Mouse (Mus musculus) embryo, embryonic 10.5 days (tissue): ENCODE data around the gene Chmp4b.

ENCODE experiments used
- DNase-seq: peaks from one replicate; pipeline ENCODE4 v3.0.0-alpha.2; 2015; ENCODE audit warnings: low spot score

The Chmp4b gene

DNA sequence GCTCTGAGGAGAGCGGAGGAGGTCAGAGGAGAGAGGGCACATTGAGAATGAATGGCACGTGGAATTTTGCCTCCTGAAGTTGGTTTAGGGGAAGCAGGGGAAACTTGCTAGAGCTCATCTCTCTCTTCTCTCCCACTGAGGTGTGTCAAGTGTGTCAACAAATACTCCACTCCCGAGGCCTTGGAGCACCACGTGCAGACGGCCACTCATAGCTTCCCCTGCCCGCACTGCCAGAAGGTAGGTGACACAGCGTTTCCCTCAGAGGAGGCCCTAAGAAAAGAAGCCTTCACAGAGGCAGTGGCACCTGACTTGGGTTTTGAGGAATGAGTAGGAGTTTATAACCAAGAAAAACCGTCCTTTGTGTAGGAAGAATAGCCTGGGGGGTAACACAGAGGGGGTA, 10.3 kb upstream of the Chmp4b start:
- no peak for DNase-seq

DNA sequence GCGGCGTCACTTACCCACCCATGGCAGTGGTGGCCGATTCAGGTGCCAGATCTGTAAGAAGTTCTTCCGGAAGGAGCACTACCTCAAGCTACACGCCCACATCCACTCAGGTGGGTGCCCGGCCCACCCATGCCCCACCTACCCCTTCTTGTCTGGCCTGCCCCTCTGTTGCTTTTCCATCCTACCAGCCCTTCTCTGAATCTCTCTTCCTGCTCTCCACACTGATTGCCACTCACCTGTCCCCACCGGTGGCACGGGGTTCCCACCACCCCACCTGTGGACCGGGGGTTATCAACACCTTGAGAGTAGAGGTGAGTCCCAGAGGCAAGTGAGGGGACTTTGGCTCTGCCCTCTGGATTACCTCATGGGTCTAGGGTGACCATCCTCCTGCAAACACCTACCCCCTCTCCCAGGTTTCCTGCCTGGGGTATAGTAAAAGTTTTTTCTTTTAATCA, 9.5 kb upstream of the Chmp4b start:
- DNase-seq, result no peak

DNA sequence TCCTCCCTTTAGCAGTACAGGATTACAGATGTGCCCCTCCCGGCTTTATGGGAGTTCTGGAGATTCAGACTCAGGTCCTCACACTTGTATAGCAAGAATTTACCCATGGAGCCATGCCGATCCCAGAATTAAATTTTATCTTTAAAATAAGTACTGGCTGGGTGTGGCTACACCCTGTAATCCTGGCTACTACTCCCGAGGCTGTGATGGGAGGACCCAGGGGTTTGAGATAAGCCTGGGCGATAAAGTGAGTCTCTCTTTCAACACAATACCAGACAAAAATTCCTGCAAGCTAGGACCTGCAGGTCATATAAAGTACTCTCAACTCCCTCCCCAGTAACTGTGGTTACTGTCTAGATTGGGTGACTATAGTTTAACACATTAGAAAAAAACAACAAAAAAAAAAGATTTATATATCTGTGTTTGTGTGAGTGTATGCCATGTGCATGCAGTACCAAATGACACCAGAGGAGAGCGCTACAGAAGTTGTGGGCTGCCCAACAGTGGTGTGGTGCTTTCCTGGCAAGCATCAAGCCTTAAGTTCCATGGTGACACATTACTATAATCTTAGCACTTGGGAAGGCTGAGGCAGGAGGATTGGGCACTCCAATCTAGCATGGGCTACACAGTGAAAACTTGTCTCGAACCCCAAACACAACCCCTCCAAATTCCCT, 8.7 kb upstream of the Chmp4b start:
- no peak for DNase-seq

DNA sequence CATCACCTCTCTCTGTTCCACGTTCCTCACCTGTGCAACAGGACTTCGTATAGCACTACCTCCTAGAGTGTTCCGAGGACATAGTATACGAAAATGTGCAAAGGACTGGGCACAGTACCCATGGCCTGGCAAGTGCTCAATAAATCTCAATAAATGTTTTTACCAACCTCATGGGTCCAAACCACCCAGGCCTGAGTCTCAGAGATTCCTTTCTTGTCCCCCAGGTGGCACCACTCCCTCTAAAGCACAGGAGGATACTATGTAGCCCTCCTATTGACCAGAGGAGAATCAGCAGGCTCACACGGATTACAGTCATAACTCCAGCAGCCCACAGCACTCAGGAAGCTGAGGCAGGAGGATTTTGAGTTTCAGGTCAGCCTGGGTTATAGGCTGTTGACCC, 4.9 kb upstream of the Chmp4b start:
- peak; percentile 21 for DNase-seq

DNA sequence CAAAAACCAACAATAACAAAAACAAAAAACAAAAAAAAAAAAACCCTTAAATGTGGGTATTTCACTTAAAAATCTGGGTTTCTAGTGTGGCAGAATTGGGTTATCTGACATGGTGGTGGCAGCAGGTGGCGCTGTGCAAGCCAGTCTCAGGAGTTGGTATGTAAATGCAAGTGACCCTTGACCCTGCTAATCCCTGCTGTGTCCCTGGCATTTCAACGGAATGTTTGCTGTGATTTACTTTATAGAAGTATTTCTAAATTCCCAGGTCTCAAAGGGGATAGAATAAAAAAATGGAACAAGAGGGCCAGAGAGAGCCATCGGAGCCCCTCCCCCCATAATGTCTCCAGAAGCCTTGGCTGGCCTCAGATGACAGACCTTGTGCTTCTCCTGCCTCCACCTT, 3.4 kb upstream of the Chmp4b start:
- peak; percentile 78 for DNase-seq

DNA sequence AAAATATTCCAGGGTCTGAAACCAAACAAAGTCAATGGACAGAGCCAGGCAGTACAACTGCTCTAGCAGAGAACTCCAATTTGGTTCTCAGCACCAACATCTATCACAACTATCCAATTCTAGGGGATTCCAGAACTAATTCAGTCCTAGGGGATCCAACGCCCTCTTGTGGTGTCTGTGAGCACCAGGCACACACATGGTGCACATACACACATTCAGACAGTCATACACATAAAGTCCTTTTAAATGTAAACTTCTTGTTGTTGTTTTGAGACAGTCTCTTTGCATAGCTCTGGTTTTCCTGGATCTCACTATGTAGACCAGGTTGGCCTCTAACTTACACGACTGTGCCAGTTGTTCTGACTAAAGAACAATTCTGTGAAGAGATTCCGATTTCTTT, 1.1 kb upstream of the Chmp4b start:
- no peak for DNase-seq

DNA sequence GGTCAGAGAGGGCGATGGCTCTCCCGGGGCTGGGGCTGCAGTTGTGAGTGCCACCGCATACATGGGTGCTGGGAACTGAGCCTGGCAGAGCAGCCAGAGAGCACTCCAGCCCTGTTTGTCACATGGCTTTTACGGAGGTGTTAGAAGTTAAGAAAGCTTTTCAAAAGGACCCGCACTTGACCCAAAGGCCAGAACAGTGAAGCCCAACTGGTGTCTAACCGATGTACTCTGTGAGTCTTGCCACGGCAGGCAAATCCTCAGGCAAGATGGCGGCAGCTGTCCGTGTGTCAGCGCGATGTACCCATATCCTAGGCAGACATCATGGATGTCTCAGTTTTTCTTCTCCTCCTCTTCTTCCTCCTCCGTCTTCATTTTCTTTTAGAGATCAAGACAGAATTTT, 3.5 kb downstream of the Chmp4b start:
- DNase-seq, result no peak

DNA sequence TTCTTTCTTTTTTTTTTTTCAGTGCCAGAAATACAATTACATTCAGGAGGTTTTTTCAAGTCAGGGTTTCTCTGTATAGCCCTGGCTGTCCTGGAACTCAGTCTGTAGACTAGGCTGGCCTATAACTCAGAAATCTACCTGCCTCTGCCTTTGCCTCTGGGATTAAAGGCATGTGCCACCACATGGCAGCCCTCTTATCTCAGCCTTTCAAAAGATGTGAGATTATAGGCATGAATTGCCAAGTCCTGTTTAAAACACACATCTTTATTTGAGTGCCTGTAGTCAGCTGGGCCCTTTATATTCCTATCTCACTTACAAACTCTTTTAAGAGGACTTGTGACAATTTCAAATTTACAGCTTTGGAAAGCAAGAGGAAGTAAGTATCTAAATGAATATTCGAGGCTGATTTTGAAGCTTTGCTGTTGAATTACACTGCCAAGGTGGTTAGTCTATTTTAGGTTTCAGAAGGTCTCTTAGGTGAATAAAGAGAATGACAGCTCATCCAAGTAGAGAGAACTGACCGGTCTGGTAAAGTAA, 4.4 kb downstream of the Chmp4b start:
- no peak for DNase-seq

DNA sequence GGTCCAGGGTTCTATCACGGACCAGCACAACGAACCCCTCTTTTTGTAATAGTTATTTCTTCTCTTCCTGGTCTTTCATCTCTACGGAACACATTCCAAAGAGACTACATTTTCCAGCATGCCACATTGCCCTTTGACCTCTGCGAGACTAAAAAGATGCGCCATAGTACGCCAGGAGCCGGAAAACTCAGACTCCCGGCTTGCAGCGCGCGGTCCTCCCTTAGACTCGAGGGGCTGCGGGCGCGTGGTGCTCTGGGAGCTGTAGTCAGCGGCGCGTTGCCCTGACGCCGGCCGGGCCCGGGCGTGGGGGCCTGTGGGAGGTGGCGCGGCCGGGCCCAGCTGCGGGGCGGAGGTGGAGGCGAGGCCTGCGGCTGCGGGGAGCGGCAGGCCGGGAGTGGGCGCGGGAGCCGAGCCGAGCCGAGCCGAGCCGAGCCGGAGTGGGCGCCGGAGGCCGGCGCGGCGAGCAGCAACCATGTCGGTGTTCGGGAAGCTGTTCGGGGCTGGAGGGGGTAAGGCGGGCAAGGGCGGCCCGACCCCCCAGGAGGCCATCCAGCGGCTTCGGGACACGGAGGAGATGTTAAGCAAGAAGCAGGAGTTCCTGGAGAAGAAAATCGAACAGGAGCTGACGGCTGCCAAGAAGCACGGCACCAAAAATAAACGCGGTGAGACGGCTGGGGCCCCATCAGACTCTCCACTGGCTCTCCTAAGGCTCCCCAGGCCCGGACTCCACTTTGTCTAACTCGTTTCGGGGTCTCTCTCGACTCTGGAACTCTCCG, 5.4 kb downstream of the Chmp4b start:
- peak; percentile 99 for DNase-seq

DNA sequence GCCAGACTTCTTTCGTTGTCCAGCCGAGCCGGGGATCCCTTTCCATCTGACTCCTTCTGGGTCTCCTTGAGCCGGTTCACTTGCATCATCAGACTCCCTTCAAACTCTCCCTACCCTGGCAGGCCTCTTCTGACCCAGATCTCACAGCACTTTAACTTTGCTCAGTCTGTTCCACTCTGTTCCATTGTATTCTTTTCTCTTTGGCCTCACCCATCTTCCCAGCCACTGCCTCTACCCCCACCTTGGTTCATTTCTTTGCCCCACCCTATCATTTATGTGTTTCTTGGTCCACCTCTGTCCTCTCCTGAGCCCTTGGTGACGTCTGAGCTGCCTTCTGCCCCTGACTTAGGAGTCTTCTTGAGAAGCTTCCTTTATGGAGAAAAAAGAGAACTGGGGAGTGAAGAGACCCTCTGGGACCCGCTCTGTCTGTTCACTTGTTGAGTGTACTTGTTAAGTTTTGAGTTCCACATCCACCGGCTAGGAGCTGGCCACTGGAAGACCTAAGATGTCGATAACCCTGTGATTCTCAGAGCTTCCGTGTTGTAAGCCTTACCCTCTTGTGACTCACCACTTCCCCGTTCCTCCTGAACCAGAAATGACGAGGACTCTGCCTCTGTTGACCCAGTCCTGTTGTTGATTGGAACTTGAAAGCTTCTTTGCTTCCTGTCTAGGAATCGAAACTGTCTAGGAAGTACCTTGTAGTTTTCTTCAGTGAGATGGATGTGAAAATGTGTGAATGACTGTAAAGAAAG, 6.2 kb downstream of the Chmp4b start:
- peak; percentile 38 for DNase-seq

DNA sequence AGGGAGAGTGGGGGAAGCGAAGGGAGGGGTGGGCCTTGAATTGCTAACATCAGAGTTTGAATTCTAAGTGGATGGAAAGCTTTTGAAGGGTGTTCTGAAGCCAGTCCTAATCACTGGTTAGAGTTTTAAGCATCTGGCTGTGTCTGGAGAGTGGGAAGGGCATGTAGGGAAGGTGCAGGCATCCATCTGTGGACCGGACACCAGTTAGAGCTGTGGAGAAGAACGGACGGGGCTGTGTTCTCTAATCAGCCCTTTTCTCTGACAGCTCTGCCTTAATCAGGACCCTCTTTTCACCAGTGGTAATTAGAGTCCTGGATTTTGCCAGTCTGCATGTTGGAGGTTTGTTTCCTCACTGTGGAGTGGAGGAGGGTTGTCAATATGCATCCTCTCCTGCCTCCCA, 7.6 kb downstream of the Chmp4b start:
- DNase-seq, result no peak

DNA sequence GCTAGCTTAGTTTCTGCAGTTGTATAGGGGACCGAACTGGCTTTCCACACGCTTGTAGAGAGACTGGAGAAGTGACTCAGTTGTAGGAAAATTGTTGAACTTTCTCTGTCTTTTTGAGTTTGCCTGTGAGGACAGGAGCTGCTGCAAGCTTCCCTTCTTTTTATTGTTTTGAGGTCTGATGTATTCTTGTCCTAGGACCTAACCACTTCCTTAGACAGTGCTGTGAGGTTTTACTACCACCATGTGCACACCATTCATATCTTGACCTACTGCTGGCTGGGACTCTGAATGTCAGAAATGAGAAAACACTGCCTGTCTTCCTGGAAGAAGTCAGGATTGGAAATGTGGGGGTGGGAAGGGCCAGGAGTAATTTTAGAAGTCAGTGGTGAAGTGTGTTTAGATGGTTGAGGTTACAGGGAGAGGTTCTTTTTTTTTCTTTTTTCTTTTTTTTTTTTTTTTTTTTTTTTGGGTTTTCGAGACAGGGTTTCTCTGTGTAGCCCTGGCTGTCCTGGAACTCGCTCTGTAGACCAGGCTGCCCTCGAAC, 8.1 kb downstream of the Chmp4b start:
- no peak for DNase-seq

DNA sequence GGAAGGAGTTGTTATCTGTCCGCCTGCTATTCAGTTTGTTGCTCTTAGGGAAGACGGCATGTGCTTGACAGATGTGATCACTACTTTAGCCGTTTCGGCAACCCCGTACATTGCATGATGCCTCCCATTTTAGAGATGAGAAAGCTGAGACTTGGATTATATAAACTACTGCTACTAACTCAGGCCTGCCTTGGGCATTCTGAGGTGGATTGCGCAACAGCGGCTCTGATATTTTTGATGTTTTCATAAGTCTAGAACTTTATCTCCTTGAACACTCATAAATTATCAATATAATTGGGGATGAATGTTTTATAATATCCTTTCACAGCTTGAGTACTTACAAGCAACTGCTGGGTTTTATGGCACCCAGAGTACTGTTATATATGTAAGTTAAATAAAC, 17.2 kb downstream of the Chmp4b start:
- DNase-seq, result no peak

DNA sequence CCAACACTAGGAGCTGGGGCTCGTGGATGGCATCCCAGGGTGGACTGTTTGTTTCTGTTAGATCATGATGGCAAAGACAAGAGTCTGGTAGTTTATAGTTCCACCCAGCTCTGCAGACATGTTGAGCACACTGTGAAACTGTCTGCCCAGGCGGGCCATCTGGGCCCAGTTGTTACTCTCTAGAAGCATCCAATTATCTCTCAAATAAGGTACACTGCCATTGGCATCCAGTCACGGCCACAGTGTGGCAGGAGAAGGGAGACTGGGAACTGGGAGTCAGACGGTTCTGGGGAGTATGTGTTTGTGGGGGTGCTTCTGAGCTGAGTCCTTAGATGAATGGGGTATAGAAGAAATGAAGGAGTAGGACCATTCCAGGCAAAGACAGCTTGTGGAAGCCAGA, 18.6 kb downstream of the Chmp4b start:
- DNase-seq, result no peak

DNA sequence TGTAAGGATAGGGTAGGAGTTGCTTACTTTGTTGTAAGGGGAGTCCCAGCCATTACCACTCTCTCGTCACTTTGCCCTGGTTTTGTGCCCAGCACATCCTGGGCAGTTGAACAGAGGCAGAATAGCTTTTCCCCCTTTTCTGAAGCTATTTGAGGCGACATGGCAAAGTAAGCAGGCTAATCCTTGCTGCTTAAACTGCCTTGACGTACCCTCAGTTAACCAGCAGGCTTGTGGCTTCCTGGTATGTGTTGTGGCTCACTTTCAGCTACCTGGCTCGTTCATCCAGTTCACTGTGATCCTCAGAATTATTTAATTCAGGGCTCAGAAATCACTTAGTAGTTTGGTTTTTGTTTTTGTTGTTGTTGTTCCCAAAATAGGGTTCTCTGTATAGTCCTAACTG, 19.2 kb downstream of the Chmp4b start:
- no peak for DNase-seq

DNA sequence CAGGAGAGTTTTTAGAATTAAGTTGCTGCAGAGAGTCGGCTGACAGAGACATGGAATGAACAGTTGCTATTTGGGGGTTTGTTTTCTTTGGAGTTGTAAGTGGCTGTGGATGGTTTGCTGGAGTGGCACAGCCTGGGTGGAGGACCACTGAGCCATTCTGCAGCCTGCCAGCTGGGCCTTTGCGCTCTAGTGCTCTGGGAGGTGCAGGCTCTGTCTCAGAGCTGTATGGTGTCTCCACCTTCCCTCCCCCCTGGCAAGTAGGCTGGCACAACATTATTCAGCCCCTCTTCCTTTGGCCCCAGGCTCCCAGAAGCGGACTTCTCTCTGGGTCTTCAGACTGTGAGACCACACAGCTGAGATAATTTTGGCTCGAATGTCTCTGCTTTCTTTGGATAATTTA, 22.5 kb downstream of the Chmp4b start:
- no peak for DNase-seq

DNA sequence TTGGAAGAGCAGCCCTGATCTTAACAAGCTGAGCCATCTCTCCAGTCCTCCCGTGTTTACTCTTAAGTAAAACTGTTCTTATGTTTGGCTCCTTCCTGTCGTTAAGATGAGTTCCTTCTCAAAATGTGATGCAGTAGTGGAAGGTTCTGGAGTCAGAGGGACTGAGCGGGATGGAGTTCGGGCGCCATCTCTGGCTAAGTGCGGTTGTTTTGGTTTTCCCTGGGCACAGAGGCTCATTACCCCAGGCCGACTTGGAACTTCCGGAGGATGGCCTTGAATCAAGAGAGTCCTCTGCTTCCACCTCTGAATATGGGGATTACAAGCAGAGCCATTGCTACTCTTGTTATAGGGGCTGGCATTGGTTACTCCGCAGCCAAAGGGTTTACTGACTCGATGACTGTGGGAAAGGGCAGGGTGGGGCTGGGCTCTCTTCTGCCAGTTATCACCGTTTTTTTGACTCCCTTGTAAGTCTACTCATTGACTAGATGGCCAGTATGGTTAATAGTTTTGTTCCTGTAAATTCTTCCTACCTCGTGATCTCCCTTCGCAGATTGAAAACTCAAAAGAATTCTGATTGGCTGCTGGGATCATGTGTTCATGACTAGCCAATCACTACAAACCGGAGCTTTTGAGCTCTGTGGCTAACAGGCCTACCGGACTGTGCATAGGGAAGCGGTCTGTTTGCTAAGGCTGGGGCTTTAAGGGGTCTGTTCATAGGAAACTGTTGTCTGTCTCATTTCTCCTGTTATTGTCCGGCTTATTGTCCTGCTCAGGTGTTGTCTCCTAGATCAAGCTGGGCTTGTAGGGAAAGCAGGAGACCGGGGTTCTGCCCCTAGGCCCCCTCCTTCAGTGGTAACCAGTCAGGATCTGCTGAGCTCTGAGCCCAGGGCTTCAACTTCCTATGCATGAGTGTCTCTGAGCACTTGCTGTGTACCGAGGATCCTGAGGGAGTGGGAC, 25.4 kb downstream of the Chmp4b start:
- peak; percentile 75 for DNase-seq

DNA sequence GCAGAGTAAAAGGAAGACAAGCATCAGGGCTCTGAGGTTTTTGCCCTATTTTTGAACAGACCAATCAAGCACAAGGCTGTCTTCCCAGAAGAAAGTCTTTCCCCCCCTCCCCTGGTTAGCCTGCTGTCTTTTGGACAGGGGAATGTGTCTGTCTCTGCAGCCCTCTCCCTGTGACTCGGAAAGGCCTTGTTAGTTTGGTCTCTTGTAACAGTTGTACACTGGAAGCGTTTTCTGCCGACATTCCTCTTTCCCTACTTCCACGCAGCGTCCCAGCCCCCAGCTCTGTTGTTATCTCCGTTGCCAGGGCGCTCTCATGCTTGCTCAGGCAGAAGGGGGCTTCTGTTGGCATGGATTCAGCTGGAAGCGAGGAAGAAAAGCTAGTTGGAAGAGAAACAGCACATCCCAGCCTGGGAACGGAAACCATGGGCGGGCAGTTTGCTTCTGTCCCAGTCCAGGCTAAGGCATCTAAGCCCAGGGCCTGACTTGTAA, 26.2 kb downstream of the Chmp4b start:
- peak; percentile 81 for DNase-seq

DNA sequence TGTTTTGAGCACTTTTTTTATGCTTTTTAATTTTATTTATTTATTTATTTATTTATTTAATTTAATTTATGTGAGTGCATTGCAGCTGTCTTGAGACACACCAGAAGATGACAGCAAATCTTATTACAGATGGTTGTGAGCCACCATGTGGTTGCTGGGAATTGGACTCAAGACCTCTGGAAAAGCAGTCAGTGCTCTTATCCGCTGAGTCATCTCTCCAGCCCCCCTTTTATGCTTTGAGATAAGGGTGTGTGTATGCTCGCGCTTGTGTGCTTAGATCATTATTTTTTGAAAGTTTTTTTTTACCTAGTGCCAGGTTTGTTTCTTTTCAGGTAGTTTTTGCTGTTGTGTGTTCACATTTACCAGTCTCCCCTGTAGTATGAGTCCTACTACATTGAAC, 27.5 kb downstream of the Chmp4b start:
- no peak for DNase-seq

DNA sequence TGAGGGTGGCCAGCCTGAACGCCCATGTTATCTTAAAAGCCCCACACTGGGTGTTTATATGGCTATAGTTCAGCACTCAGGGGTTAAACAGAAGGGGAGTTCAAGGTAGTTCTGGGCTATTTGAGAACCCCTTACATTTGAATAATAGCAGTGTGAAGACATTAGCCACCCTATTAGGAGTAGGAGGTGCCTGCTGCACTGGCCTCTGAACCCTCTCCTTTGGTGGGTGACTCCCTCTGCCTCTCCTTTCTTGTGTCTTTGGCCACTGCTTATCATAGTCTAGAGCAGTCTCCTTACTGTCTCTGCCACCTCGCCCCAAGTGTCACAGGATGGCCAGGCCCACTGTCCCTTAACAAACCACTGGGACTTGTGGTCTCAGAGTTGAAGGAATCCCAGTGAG, 28.8 kb downstream of the Chmp4b start:
- no peak for DNase-seq

DNA sequence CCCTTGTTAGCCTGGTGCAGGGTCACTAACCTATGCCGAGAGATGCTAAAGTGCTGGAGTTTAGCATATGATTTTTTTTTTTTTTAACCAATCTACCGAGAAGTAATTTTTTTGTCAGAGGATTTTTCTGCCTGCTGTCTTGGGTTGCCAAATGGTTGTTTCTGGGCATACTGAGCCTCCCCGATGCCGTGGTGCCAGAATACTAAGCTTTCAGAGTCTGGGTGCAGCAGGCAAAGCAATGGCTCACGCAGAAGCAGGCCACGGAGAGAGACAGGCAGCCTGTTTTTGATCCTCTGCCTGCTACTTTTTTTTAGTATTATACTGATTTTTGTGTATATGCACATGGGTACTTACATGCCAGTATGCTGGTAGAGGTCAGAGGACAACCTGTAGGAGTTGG, 29.4 kb downstream of the Chmp4b start:
- no peak for DNase-seq
